24 mouse cellular contexts compared by ENCODE assay signal in the genomic region with DNA sequence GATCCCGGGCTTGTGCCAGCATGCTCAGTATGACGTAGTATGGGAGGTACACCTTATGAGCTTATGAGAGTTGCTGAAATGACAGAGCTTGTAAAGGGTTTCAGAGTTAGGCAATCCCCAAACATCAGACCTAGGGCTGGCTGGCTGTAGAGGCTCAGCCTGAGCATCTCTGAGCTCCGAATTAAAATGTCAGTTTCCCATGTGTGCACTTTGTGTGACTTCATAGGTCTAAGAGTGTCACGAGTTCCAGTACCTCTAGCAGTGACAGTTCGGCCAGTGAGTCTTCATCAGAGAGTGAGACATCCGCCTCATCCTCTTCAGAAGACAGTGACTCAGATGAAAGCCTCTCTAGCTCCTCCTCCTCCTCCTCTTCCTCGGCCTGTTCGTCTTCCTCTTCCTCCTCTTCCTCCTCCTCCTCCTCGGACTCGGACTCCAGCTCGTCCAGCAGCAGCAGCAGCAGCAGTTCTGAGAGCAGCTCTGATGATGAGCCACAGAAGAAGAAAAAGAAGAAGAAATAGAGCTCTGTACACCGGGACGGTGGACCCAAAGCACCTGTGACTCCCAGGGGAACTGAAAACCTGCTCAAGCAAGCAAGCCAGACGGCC.
"Had no signal": no experiment of that assay in that cellular context is flagged by ENCODE, and none has a peak within 500 bp of the region (broad histone marks: within the 10 kb centered on the region; RNA-seq: fewer than 3 reads in every experiment).

No protein-coding gene starts in this region.

- DNase-seq: liver, postnatal 0 days; lung, adult 2 months; lung, postnatal 14 days; lung, postnatal 36 days; retina, postnatal 1 day; right cerebral cortex, adult 18-20 months; right cerebral cortex, postnatal 25 days; right cerebral cortex, postnatal 4 days; spleen, adult 18-20 months; thymus, adult 2 months; thymus, postnatal 25 days; thymus, postnatal 4 days had no signal

- H3K4me1 ChIP-seq: lung, embryonic 15.5 days; midbrain, embryonic 13.5 days; midbrain, embryonic 15.5 days; neural tube, embryonic 13.5 days; neural tube, embryonic 15.5 days; stomach, embryonic 15.5 days had no signal

- H3K9me3 ChIP-seq: liver, embryonic 15.5 days; lung, embryonic 15.5 days; megakaryocyte, embryonic 14.5 days; midbrain, embryonic 10.5 days; midbrain, embryonic 13.5 days; midbrain, embryonic 15.5 days; neural tube, embryonic 13.5 days; neural tube, embryonic 15.5 days; stomach, embryonic 15.5 days had no signal

- H3K27me3 ChIP-seq: liver, embryonic 15.5 days; lung, embryonic 15.5 days; megakaryocyte, embryonic 14.5 days; midbrain, embryonic 13.5 days; midbrain, embryonic 15.5 days; neural tube, embryonic 13.5 days; neural tube, embryonic 15.5 days; stomach, embryonic 15.5 days had no signal

- H3K27ac ChIP-seq: liver, embryonic 15.5 days; lung, embryonic 15.5 days; macrophage; midbrain, embryonic 10.5 days; midbrain, embryonic 13.5 days; midbrain, embryonic 15.5 days; neural tube, embryonic 13.5 days; neural tube, embryonic 15.5 days; stomach, embryonic 15.5 days had no signal

- H3K4me3 ChIP-seq: liver, embryonic 15.5 days; lung, embryonic 15.5 days; megakaryocyte, embryonic 14.5 days; midbrain, embryonic 10.5 days; midbrain, embryonic 13.5 days; midbrain, embryonic 15.5 days; myocyte; neural tube, embryonic 13.5 days; neural tube, embryonic 15.5 days; stomach, embryonic 15.5 days had no signal

- ATAC-seq: liver, postnatal 0 days; lung, postnatal 0 days; midbrain, embryonic 13.5 days; midbrain, embryonic 15.5 days had no signal

- H3K4me2 ChIP-seq: liver, embryonic 15.5 days; lung, embryonic 15.5 days; midbrain, embryonic 13.5 days; midbrain, embryonic 15.5 days; neural tube, embryonic 13.5 days; neural tube, embryonic 15.5 days; stomach, embryonic 15.5 days had no signal

- H3K9ac ChIP-seq: liver, embryonic 15.5 days; liver, postnatal 0 days; lung, embryonic 15.5 days; midbrain, embryonic 13.5 days; midbrain, embryonic 15.5 days; neural tube, embryonic 13.5 days; neural tube, embryonic 15.5 days; stomach, embryonic 15.5 days had no signal
